In the genomic region with DNA sequence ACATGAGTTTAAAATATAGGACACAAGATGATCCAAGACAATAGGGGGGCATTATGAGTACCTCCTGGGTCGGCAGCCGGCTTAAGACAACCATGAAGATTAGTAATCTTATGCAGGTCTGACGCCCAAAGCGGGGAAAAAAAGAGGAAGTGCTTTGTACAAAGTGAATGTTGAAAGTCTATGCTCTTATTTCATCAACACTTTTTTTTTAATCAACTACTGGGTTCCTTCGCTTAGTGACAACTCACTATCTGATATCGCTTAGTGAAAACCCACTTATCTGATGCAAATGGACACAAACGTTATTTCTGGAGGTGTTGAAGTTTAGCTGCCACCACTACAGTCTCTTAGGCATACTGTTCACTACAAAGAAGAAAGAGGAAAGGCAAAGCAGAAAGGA, we compare ENCODE assay signal across 31 mouse cellular contexts.
DNase-seq lines count a peak whose midpoint lies in the region; ATAC-seq and TF ChIP-seq lines count a peak whose summit lies in the region.
"Had no signal": no experiment of that assay in that cellular context is flagged by ENCODE, and none has a peak within 500 bp of the region (broad histone marks: within the 10 kb centered on the region; RNA-seq: fewer than 3 reads in every experiment).

No protein-coding gene starts in this region.

- no peak for TF ChIP-seq POLR2A in kidney, adult 2 months (IDR thresholded peaks at IDR 0.05; ENCODE audit: low read depth, low read length)

- no peaks in the 10 kb centered on the region for H3K36me3 ChIP-seq in kidney, adult 2 months (ENCODE audit: control insufficient read depth, insufficient read depth, low read length)
- H3K36me3 ChIP-seq in kidney, embryonic 16.5 days (ENCODE audit: insufficient read depth, low read length) = no peaks in the 10 kb centered on the region
- no peaks in the 10 kb centered on the region for H3K36me3 ChIP-seq in hindbrain, embryonic 13.5 days
- H3K36me3 ChIP-seq in forebrain, embryonic 12.5 days (replicated peaks) = no peaks in the 10 kb centered on the region
- H3K36me3 ChIP-seq: embryonic facial prominence, embryonic 10.5 days; embryonic facial prominence, embryonic 13.5 days; heart, embryonic 12.5 days; heart, embryonic 15.5 days; hindbrain, embryonic 10.5 days had no signal

- no peak overlapping the region for H3K9ac ChIP-seq in kidney, embryonic 16.5 days (replicated peaks; ENCODE audit: low read length)
- H3K9ac ChIP-seq in hindbrain, embryonic 13.5 days = no peak overlapping the region
- H3K9ac ChIP-seq in forebrain, embryonic 12.5 days = no peak overlapping the region
- H3K9ac ChIP-seq: embryonic facial prominence, embryonic 13.5 days; forebrain, embryonic 13.5 days; forebrain, postnatal 0 days; heart, embryonic 12.5 days; heart, embryonic 15.5 days; hindbrain, embryonic 14.5 days had no signal

- H3K27me3 ChIP-seq in kidney, adult 2 months (replicated peaks; ENCODE audit: control insufficient read depth, insufficient read depth, low read length) = no peaks in the 10 kb centered on the region
- H3K27me3 ChIP-seq in kidney, embryonic 16.5 days (ENCODE audit: insufficient read depth, low read length) = no peaks in the 10 kb centered on the region
- H3K27me3 ChIP-seq in hindbrain, embryonic 13.5 days = no peaks in the 10 kb centered on the region
- no peaks in the 10 kb centered on the region for H3K27me3 ChIP-seq in forebrain, embryonic 12.5 days
- H3K27me3 ChIP-seq: embryonic facial prominence, embryonic 13.5 days; forebrain, embryonic 13.5 days; heart, embryonic 12.5 days; heart, embryonic 15.5 days had no signal

- 93% methylated on average over 7 of the region's 7 CpGs for WGBS in kidney, adult 2 months
- WGBS in kidney, embryonic 16.5 days = 90% methylated on average over 7 of the region's 7 CpGs
- 86% methylated on average over 7 of the region's 7 CpGs for WGBS in hindbrain, embryonic 13.5 days
- 89% methylated on average over 7 of the region's 7 CpGs for WGBS in forebrain, embryonic 12.5 days

- no peak for ATAC-seq in kidney, embryonic 16.5 days (ENCODE audit: low FRiP score, low TSS enrichment)
- ATAC-seq in megakaryocyte progenitor cell, adult 5-6 weeks (replicated peaks; ENCODE audit: poor library complexity) = peak; percentile 69
- no peak for ATAC-seq in hindbrain, embryonic 13.5 days (ENCODE audit: low FRiP score)
- ATAC-seq in forebrain, embryonic 12.5 days (ENCODE audit: low FRiP score) = no peak
- ATAC-seq: CD4-positive, CD25-positive, alpha-beta regulatory T cell, adult 4 months; forebrain, embryonic 13.5 days; forebrain, postnatal 0 days; hindbrain, postnatal 0 days; inflammation-experienced regulatory T-cells, adult 6 months; intestine, embryonic 16.5 days had no signal

- H3K27ac ChIP-seq in kidney, adult 2 months (ENCODE audit: insufficient read depth, low read depth, low read length) = peak overlapping the region; percentile 83
- H3K27ac ChIP-seq in kidney, embryonic 16.5 days (ENCODE audit: low read length) = no peak overlapping the region
- H3K27ac ChIP-seq in hindbrain, embryonic 13.5 days = no peak overlapping the region
- H3K27ac ChIP-seq in forebrain, embryonic 12.5 days = no peak overlapping the region
- H3K27ac ChIP-seq: embryonic facial prominence, embryonic 10.5 days; embryonic facial prominence, embryonic 13.5 days; forebrain, embryonic 13.5 days; gastrocnemius, adult 2 months; heart, embryonic 15.5 days; hindbrain, embryonic 10.5 days; hindbrain, embryonic 14.5 days; hindbrain, postnatal 0 days had no signal

- DNase-seq in kidney, adult 2 months = no peak
- DNase-seq in MEL-GATA-1-ER (ENCODE audit: extremely low read depth, low read depth) = peak; percentile 50
- DNase-seq: adrenal gland, adult 2 months; adrenal gland, postnatal 25 days; cerebellum, adult 11-12 months; cerebellum, adult 8-10 months; cerebellum, postnatal 10 days; cerebellum, postnatal 36 days; embryo, embryonic 11 days; forebrain, postnatal 0 days; gastrocnemius, adult 2 months; gastrocnemius, postnatal 14 days; heart, adult 18-20 months; heart, postnatal 10 days; heart, postnatal 36 days had no signal

- H3K4me3 ChIP-seq in kidney, adult 2 months (ENCODE audit: insufficient read depth, low read depth, low read length) = no peak overlapping the region
- H3K4me3 ChIP-seq in kidney, embryonic 16.5 days (ENCODE audit: low read length) = no peak overlapping the region
- no peak overlapping the region for H3K4me3 ChIP-seq in hindbrain, embryonic 13.5 days
- H3K4me3 ChIP-seq in forebrain, embryonic 12.5 days (replicated peaks) = no peak overlapping the region
- H3K4me3 ChIP-seq: embryonic facial prominence, embryonic 10.5 days; embryonic facial prominence, embryonic 13.5 days; erythroblast, embryonic 14.5 days; forebrain, embryonic 13.5 days; gastrocnemius, adult 2 months; heart, embryonic 12.5 days; heart, embryonic 15.5 days; hindbrain, embryonic 10.5 days had no signal

- TF ChIP-seq CTCF in kidney, adult 2 months (conservative IDR thresholded peaks at IDR 0.05; ENCODE audit: insufficient read depth, insufficient read length, low read depth, low read length) = no peak

- no peak overlapping the region for H3K4me2 ChIP-seq in kidney, embryonic 16.5 days (replicated peaks; ENCODE audit: low read depth, low read length)
- H3K4me2 ChIP-seq in hindbrain, embryonic 13.5 days = no peak overlapping the region
- no peak overlapping the region for H3K4me2 ChIP-seq in forebrain, embryonic 12.5 days
- H3K4me2 ChIP-seq: embryonic facial prominence, embryonic 13.5 days; forebrain, embryonic 13.5 days; heart, embryonic 12.5 days; heart, embryonic 15.5 days; hindbrain, embryonic 14.5 days had no signal

- H3K9me3 ChIP-seq in kidney, embryonic 16.5 days (ENCODE audit: low read length) = no peaks in the 10 kb centered on the region
- H3K9me3 ChIP-seq in hindbrain, embryonic 13.5 days = no peaks in the 10 kb centered on the region
- no peaks in the 10 kb centered on the region for H3K9me3 ChIP-seq in forebrain, embryonic 12.5 days
- H3K9me3 ChIP-seq: embryonic facial prominence, embryonic 10.5 days; embryonic facial prominence, embryonic 13.5 days; forebrain, embryonic 13.5 days; heart, embryonic 12.5 days; heart, embryonic 15.5 days; hindbrain, embryonic 10.5 days had no signal

- peaks cover 9% of the 10 kb centered on the region for H3K4me1 ChIP-seq in kidney, adult 2 months (ENCODE audit: control insufficient read depth, insufficient read depth, low read length)
- H3K4me1 ChIP-seq in kidney, embryonic 16.5 days (ENCODE audit: insufficient read depth, low read length) = no peaks in the 10 kb centered on the region
- no peaks in the 10 kb centered on the region for H3K4me1 ChIP-seq in hindbrain, embryonic 13.5 days (replicated peaks)
- no peaks in the 10 kb centered on the region for H3K4me1 ChIP-seq in forebrain, embryonic 12.5 days
- H3K4me1 ChIP-seq: embryonic facial prominence, embryonic 10.5 days; embryonic facial prominence, embryonic 13.5 days; forebrain, embryonic 13.5 days; heart, embryonic 12.5 days; hindbrain, embryonic 10.5 days had no signal
